Mouse (Mus musculus): ENCODE measurements around the gene Scd4. TPM values are rescaled to one million over a fixed set of nuclear protein-coding genes. Genes with fewer than 3 reads are reported as not detected.
"Not testable (repeated sequence)": the region's sequence is repeated elsewhere in the genome, so short reads cannot be mapped to it uniquely, and the experiment has no call there.

Gene Scd4
- polyA plus RNA-seq, 1 experiment from 2014 or later, result 0.18 TPM

DNA sequence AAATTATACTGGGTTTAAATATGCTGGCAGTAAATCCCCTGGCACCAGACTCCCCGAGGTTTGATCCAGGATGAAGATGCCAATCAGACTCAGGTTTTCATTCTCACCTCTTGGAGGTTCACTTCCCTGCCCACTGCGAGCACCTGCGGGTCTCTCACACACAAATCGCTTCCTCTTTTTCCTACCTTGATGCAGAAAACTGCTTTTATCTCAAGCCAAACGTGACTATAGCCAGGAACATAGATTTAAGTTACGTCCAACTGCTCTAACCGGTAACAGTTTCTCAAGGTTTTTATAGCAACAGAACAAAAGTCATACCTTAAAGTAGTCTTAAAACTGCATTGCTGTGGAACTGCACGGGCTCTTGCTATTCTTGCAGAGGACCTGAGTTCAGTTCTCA lies 16.8 kb downstream of the Scd4 start:
- WGBS, result 89% methylated on average over 8 of the region's 8 CpGs

DNA sequence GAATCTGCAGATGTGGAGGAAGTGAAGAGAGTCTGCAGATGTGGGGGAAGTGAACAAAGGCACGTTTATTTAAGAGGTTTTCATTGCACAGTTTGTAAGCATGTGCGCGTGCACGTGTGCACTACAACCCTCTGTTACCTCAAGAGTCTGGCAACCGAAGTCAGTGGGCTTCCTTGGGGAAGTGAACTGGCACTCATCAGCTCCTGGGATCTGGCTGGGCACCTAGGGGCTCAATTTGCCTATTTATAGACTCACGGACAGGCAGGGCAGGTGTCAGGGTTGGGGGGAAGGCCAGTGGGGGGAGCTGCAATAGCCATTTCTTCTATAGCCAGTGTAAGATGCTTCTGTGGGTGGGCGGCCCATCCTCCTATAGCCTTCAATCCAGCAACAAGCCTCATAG lies 18.9 kb downstream of the Scd4 start:
- Histone ChIP-seq H3K4me2 (ENCODE audit: low read length) (no peak overlapping the region), H3K9me3 (replicated peaks; ENCODE audit: control insufficient read depth, low read length, poor library complexity, severe bottlenecking) (no peaks in the 10 kb centered on the region), H3K27ac (ENCODE audit: low read length) (no peak overlapping the region), H3K4me3 (ENCODE audit: low read depth, low read length) (no peak overlapping the region), H3K27me3 (ENCODE audit: control insufficient read depth, insufficient read depth, low read depth, low read length) (no peaks in the 10 kb centered on the region), H3K9ac (ENCODE audit: low read depth, low read length) (no peak overlapping the region), H3K36me3 (ENCODE audit: control insufficient read depth, insufficient read depth, low read length) (no peaks in the 10 kb centered on the region), H3K4me1 (ENCODE audit: control insufficient read depth, insufficient read depth, low read length) (no peaks in the 10 kb centered on the region)
- no peak for ATAC-seq
- WGBS, result 81% methylated on average over 7 of the region's 7 CpGs

More for the DNA sequence above, 16.8 kb downstream of the Scd4 start:
- Histone ChIP-seq H3K27me3 (ENCODE audit: control insufficient read depth, insufficient read depth, low read depth, low read length) (no peaks in the 10 kb centered on the region), H3K36me3 (ENCODE audit: control insufficient read depth, insufficient read depth, low read length) (no peaks in the 10 kb centered on the region), H3K4me3 (ENCODE audit: low read depth, low read length) (no peak overlapping the region), H3K27ac (ENCODE audit: low read length) (no peak overlapping the region), H3K4me1 (ENCODE audit: control insufficient read depth, insufficient read depth, low read length) (no peaks in the 10 kb centered on the region), H3K9ac (ENCODE audit: low read depth, low read length) (no peak overlapping the region), H3K9me3 (replicated peaks; ENCODE audit: control insufficient read depth, low read length, poor library complexity, severe bottlenecking) (no peaks in the 10 kb centered on the region), H3K4me2 (ENCODE audit: low read length) (no peak overlapping the region)
- no peak for ATAC-seq

DNA sequence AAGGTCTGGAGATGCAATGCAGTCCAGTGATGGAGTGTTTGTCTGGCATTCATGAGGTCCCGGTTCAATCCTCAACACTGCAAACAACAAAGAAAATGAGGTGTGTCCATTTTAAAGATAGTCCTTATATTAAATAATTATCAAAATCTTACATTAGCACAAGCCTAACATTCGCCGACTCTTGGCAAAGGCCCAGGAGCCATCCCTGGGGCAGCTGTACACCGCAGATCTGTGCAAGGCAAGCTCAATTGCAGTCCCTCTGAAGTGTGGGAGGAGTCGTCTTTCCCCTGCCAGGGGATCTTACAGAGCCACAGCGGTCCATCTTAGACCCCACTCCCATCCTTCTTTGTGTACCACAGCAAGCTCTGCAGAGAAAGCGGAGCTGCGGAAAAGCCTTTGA lies 25.8 kb downstream of the Scd4 start:
- Histone ChIP-seq H3K27me3 (ENCODE audit: control insufficient read depth, insufficient read depth, low read depth, low read length) (no peaks in the 10 kb centered on the region), H3K9ac (ENCODE audit: low read depth, low read length) (no peak overlapping the region), H3K4me3 (ENCODE audit: low read depth, low read length) (no peak overlapping the region), H3K9me3 (replicated peaks; ENCODE audit: control insufficient read depth, low read length, poor library complexity, severe bottlenecking) (no peaks in the 10 kb centered on the region), H3K36me3 (ENCODE audit: control insufficient read depth, insufficient read depth, low read length) (no peaks in the 10 kb centered on the region), H3K4me1 (ENCODE audit: control insufficient read depth, insufficient read depth, low read length) (no peaks in the 10 kb centered on the region), H3K27ac (ENCODE audit: low read length) (no peak overlapping the region), H3K4me2 (ENCODE audit: low read length) (no peak overlapping the region)
- 43% methylated on average over 8 of the region's 8 CpGs for WGBS
- ATAC-seq, result no peak

DNA sequence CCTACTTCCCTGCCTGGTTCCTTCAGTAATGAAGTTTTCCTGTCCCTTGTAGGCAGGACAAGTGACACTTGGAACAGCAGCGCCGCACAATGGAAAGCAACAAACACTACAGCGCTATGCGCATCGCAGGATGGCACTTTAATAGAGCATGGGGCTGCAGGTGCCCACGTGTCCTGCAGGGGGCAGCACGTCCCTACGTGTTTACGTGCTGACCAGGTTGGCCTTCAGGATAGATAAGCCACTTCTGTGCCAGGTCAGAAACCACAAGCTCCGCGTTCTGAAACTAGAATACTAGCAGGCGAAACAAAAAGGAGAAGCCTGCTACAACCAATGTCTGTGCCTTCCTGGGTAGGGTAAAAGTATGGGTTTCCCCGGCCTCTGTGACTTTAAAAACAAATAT lies 30.6 kb downstream of the Scd4 start:
- H3K4me2 ChIP-seq (ENCODE audit: low read length), result no peak overlapping the region
- no peaks in the 10 kb centered on the region for H3K27me3 ChIP-seq (ENCODE audit: control insufficient read depth, insufficient read depth, low read depth, low read length)
- H3K4me1 ChIP-seq (ENCODE audit: control insufficient read depth, insufficient read depth, low read length), result no peaks in the 10 kb centered on the region
- WGBS, result 24% methylated on average over 13 of the region's 13 CpGs
- no peaks in the 10 kb centered on the region for H3K9me3 ChIP-seq (replicated peaks; ENCODE audit: control insufficient read depth, low read length, poor library complexity, severe bottlenecking)
- H3K36me3 ChIP-seq (ENCODE audit: control insufficient read depth, insufficient read depth, low read length), result no peaks in the 10 kb centered on the region
- no peak overlapping the region for H3K27ac ChIP-seq (ENCODE audit: low read length)
- no peak overlapping the region for H3K9ac ChIP-seq (ENCODE audit: low read depth, low read length)
- H3K4me3 ChIP-seq (ENCODE audit: low read depth, low read length), result no peak overlapping the region
- no peak for ATAC-seq

DNA sequence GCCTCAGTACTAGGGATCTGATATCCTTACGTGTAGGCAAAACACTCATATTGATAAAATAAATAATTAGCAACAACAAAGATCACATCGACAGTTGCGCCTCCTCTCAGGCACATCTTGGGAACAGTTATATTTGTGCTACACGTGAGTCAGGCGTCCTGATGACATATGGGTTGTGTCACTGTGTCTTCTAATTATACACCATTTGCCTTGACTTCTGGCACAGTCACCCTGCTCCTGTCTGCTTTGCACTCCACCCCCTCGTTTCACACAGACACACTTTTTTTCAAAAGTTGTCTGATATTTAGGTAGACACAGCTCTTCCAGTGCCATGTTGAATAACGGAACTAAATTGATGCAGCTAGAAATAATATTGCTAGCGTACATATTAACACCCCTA lies 31.1 kb downstream of the Scd4 start:
- no peak overlapping the region for H3K9ac ChIP-seq (ENCODE audit: low read depth, low read length)
- no peak overlapping the region for H3K27ac ChIP-seq (ENCODE audit: low read length)
- no peaks in the 10 kb centered on the region for H3K36me3 ChIP-seq (ENCODE audit: control insufficient read depth, insufficient read depth, low read length)
- 88% methylated on average over 8 of the region's 8 CpGs for WGBS
- H3K9me3 ChIP-seq (replicated peaks; ENCODE audit: control insufficient read depth, low read length, poor library complexity, severe bottlenecking), result no peaks in the 10 kb centered on the region
- H3K27me3 ChIP-seq (ENCODE audit: control insufficient read depth, insufficient read depth, low read depth, low read length), result no peaks in the 10 kb centered on the region
- H3K4me2 ChIP-seq (ENCODE audit: low read length), result no peak overlapping the region
- ATAC-seq, result no peak
- H3K4me3 ChIP-seq (ENCODE audit: low read depth, low read length), result no peak overlapping the region
- H3K4me1 ChIP-seq (ENCODE audit: control insufficient read depth, insufficient read depth, low read length), result no peaks in the 10 kb centered on the region

DNA sequence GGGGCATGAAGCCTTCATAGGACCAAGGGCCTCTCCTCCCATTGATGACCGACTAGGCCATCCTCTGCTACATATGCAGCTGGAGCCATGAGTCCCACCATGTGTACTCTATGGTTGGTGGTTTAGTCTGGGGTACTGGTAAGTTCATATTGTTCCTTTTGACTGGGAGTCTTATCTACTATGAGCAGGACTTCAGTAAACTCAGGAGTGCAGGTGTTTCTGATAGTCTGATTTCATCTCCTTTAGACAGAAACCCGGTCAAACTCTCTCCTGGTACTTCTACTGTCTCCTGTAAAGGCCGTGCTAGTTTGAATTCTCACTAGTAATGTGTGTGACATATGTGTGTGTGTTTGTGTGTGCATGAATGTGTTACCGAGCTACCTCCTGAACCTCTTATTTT lies 32.8 kb downstream of the Scd4 start:
- WGBS, result 97% methylated on average over 4 of the region's 4 CpGs
- Histone ChIP-seq H3K4me3 (ENCODE audit: low read depth, low read length) (no peak overlapping the region), H3K36me3 (ENCODE audit: control insufficient read depth, insufficient read depth, low read length) (no peaks in the 10 kb centered on the region), H3K9me3 (replicated peaks; ENCODE audit: control insufficient read depth, low read length, poor library complexity, severe bottlenecking) (no peaks in the 10 kb centered on the region), H3K4me1 (ENCODE audit: control insufficient read depth, insufficient read depth, low read length) (no peaks in the 10 kb centered on the region), H3K4me2 (ENCODE audit: low read length) (no peak overlapping the region), H3K27me3 (ENCODE audit: control insufficient read depth, insufficient read depth, low read depth, low read length) (no peaks in the 10 kb centered on the region), H3K27ac (ENCODE audit: low read length) (no peak overlapping the region), H3K9ac (ENCODE audit: low read depth, low read length) (no peak overlapping the region)
- ATAC-seq, result no peak

DNA sequence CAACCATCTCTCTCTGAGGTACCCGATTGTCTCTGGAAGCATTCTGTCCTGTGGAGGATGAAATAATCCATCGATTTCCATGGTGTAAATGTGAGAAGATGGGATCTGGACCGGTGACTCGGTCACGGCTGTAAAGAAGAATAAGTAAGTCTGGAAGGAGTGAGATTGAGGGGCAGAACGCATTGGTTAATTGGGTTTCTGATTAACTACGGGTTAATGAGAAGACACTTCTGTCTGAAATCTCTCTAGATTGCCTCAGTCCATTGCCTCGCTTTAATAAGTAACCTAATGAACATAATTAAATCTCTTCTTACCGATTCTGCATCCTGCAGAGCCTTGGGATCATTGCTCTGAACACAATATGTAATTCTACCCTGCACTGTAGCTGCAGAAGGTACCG lies 34.2 kb downstream of the Scd4 start:
- not testable (repeated sequence) for H3K9me3 ChIP-seq (replicated peaks; ENCODE audit: control insufficient read depth, low read length, poor library complexity, severe bottlenecking); ATAC-seq; H3K36me3 ChIP-seq (ENCODE audit: control insufficient read depth, insufficient read depth, low read length); H3K27me3 ChIP-seq (ENCODE audit: control insufficient read depth, insufficient read depth, low read depth, low read length); H3K9ac ChIP-seq (ENCODE audit: low read depth, low read length); H3K27ac ChIP-seq (ENCODE audit: low read length); H3K4me2 ChIP-seq (ENCODE audit: low read length); H3K4me1 ChIP-seq (ENCODE audit: control insufficient read depth, insufficient read depth, low read length); H3K4me3 ChIP-seq (ENCODE audit: low read depth, low read length)
- 68% methylated on average over 10 of the region's 10 CpGs for WGBS

DNA sequence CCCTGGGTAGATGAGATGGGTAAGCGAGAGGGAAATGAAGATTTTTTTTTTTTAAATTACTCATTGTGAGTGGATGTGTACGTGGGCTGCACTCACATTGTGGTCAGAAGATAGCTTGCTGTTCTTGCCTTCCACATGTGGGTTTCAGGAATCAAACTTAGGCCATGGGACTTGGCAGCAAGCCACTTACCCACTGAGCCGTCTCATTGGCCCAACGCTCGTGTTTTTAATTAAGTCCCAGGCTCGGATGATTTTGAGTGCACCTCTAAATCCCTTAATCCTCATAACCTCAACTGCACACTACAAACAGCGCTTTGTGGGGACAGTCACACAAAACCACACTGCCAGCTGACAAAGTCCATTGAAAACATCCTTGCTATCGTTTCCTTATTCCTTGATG lies 36.5 kb downstream of the Scd4 start:
- Histone ChIP-seq H3K4me3 (ENCODE audit: low read depth, low read length) (no peak overlapping the region), H3K36me3 (ENCODE audit: control insufficient read depth, insufficient read depth, low read length) (no peaks in the 10 kb centered on the region), H3K27ac (ENCODE audit: low read length) (no peak overlapping the region), H3K27me3 (ENCODE audit: control insufficient read depth, insufficient read depth, low read depth, low read length) (no peaks in the 10 kb centered on the region), H3K9ac (ENCODE audit: low read depth, low read length) (no peak overlapping the region), H3K9me3 (replicated peaks; ENCODE audit: control insufficient read depth, low read length, poor library complexity, severe bottlenecking) (no peaks in the 10 kb centered on the region), H3K4me1 (ENCODE audit: control insufficient read depth, insufficient read depth, low read length) (no peaks in the 10 kb centered on the region), H3K4me2 (ENCODE audit: low read length) (no peak overlapping the region)
- ATAC-seq, result no peak
- WGBS, result 45% methylated on average over 8 of the region's 8 CpGs

DNA sequence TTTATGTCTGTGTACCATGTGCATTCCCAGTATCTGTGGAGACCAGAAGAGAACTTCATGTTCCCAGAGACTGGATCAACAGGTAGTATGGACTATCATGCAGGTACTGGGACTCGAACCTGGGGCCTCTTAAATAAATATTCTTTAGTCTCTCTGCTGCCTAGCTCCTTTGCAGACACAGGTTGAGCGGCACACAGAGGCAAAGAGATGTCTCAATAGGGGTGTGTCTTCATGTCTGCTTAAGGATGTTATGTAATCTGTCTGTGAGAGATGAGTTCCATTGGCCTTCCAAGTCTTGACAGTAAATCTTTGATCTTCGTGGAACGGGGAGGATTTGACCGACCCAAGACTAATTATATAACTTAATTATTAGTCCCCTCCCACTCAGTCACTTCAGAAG lies 37.3 kb downstream of the Scd4 start:
- 80% methylated on average over 5 of the region's 5 CpGs for WGBS
- Histone ChIP-seq H3K27me3 (ENCODE audit: control insufficient read depth, insufficient read depth, low read depth, low read length) (no peaks in the 10 kb centered on the region), H3K4me1 (ENCODE audit: control insufficient read depth, insufficient read depth, low read length) (no peaks in the 10 kb centered on the region), H3K27ac (ENCODE audit: low read length) (no peak overlapping the region), H3K4me3 (ENCODE audit: low read depth, low read length) (no peak overlapping the region), H3K4me2 (ENCODE audit: low read length) (no peak overlapping the region), H3K36me3 (ENCODE audit: control insufficient read depth, insufficient read depth, low read length) (no peaks in the 10 kb centered on the region), H3K9me3 (replicated peaks; ENCODE audit: control insufficient read depth, low read length, poor library complexity, severe bottlenecking) (no peaks in the 10 kb centered on the region), H3K9ac (ENCODE audit: low read depth, low read length) (no peak overlapping the region)
- ATAC-seq, result no peak

DNA sequence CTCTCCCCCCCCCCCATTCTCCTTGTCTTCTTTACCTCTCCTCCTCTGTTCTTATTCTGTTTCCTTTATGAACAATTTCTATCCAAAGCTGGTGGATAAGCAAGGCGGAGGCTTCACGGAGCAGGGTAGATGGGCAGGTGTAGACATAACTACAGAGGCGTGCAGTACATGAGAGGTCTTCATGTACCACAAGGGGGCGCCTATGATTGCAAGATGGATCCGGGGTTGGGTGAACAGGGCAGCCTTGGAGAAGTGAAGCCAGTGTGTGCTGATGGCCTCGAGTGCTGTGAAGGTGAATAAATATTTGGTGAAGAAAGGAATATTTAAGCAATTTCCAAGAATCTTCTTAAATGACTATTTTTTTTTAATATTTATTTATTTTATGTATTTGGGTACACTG lies 40.1 kb downstream of the Scd4 start:
- Histone ChIP-seq H3K27ac (ENCODE audit: low read length) (no peak overlapping the region), H3K9me3 (replicated peaks; ENCODE audit: control insufficient read depth, low read length, poor library complexity, severe bottlenecking) (no peaks in the 10 kb centered on the region), H3K9ac (ENCODE audit: low read depth, low read length) (no peak overlapping the region), H3K27me3 (ENCODE audit: control insufficient read depth, insufficient read depth, low read depth, low read length) (no peaks in the 10 kb centered on the region), H3K4me2 (ENCODE audit: low read length) (no peak overlapping the region), H3K36me3 (ENCODE audit: control insufficient read depth, insufficient read depth, low read length) (no peaks in the 10 kb centered on the region), H3K4me3 (ENCODE audit: low read depth, low read length) (no peak overlapping the region), H3K4me1 (ENCODE audit: control insufficient read depth, insufficient read depth, low read length) (no peaks in the 10 kb centered on the region)
- 18% methylated on average over 6 of the region's 6 CpGs for WGBS
- ATAC-seq, result no peak

Data from midbrain, embryonic 16.5 days (tissue).